Mouse (Mus musculus) cerebellum, adult 11-12 months (tissue): ENCODE results near the gene H2-Ke6.

Experiments used
- DNase-seq: peaks from one replicate; pipeline ENCODE4 v3.0.0; 2022

H2-Ke6 gene

DNA sequence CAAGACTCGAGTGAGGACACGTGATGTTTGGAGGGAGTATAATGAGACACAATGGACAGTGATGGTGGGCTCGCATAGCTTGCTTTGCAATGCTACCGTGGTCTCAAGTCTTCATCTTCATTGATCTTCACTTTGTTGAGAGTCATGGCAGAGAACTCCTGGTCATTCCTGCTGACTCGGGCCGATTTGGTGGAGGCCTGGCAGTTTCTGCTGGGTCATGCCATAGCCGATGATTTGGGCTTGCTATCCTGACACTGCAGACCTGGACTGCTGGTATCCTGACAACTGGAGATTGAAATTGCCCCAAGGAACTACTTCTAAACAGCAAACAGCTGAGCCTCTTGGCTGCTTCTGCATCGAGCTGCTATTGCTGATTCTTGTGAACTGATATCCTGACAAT lies 32.9 kb downstream of the H2-Ke6 start:
- DNase-seq = no peak

- DNase-seq = peak; percentile 30
Measured at GRCm38 (mm10) chr17:33991788-33992664, 35.8 kb downstream of the H2-Ke6 start.

- DNase-seq = peak; percentile 63
Measured at GRCm38 (mm10) chr17:33982136-33982535, 45.7 kb downstream of the H2-Ke6 start.

DNA sequence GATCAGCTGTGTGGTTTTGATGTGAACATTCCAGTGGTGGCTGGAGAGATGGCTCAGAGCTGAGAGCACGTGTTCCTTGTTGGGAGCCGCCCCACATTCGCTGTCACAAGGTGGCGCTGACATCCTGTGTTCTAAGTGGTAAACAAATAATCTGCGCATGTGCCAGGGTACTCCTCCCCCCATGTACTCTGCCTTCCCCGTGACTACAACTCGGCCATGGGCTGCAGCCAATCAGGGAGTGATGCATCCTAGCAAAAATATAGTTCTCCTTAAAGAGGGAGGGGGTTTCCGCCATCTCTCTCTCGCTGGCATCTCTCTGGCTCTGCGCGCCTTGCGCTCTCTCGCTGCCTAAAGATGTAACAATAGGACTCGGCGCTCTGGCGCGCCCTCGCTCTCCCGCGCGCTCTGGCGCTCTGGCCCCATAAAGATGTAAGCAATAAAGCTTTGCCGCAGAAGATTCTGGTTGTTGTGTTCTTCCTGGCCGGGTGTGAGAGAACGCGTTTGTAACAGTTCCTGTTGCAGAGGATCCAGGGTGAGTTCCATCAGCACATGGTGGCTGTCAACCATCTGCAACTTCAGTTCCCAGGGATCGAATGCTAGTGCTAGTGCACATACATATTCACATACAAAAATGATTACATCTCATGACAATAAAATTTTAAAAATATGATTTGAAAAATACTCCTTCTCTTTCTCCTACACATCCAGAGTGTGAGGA lies 46.5 kb downstream of the H2-Ke6 start:
- DNase-seq = peak; percentile 92

DNA sequence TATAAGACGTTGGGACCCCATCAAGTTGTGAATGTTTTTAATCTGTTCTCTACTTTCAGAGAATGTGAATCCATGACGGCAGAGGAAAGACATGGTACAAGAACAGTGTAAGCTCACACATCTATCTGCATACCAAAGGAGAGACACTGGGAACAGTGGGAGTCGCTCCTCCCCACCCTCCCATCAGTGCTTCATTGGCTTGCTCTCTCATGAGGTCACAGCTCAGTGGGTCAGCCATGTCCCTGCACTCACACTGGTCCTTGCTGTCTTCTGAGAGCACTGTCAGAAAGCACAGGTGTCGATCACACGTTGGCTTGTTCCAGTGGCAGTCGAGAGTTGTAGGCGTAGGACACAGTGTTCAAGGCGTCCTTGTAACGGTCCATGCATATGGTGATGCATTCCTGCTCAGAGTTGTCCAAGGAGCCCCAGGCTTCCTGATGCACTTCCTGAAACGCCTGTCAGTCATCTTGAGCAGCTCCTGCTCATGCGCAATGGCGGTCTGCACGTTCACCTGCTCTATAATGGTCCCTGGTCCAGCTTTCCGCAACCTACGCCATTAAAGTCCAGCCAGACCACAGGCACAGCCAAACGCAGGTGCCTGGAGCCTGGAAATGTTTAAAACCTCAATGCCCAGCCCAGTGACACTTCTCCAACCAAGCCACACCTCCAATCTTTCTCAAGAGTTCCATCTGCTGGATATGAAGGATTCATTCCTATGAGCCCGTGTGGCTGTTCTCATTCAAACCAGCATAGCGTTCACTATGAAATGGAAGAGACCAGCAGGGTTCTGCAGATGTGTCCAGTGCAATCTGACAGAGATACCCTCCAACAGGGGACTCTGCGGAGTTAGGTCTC lies 47.5 kb downstream of the H2-Ke6 start:
- DNase-seq = peak; percentile 32

GRCm38 (mm10) chr17:33979512-33980050 lies 48.3 kb downstream of the H2-Ke6 start:
- DNase-seq = no peak

- DNase-seq = peak; percentile 90
Measured at GRCm38 (mm10) chr17:33978631-33979031, 49.2 kb downstream of the H2-Ke6 start.

- DNase-seq = peak; percentile 51
Measured at GRCm38 (mm10) chr17:33977861-33978557, 49.9 kb downstream of the H2-Ke6 start.
